Mouse (Mus musculus) kidney, adult 2 months (tissue): ENCODE results near the gene BC037034. TPM values are rescaled to one million over a fixed set of nuclear protein-coding genes. Genes with fewer than 3 reads are reported as not detected.

ENCODE experiments used
- DNase-seq: peaks from one replicate; pipeline ENCODE4 v3.0.0; 2021
- H3K27ac ChIP-seq: fragments of 200-500 bp; 2 replicates; pipeline ENCODE4 v1.5.1; 2012; ENCODE audit warnings: low read depth, low read length, control low read depth, inconsistent platforms; ENCODE audit not compliant: insufficient read depth
- H3K27me3 ChIP-seq: fragments of 200-500 bp; replicated peaks from 2 replicates; pipeline ENCODE4 v1.6.1; 2012; ENCODE audit warnings: mild to moderate bottlenecking, moderate library complexity, low read length, inconsistent platforms; ENCODE audit not compliant: control insufficient read depth, insufficient read depth
- H3K36me3 ChIP-seq: fragments of 200-500 bp; 2 replicates; pipeline ENCODE4 v1.6.1; 2012; ENCODE audit warnings: mild to moderate bottlenecking, moderate library complexity, low read length, inconsistent platforms; ENCODE audit not compliant: control insufficient read depth, insufficient read depth
- H3K4me1 ChIP-seq: fragments of 200-500 bp; 2 replicates; pipeline ENCODE4 v1.6.1; 2011; ENCODE audit warnings: low read length; ENCODE audit not compliant: control insufficient read depth, insufficient read depth
- H3K4me3 ChIP-seq: fragments of 200-500 bp; 2 replicates; pipeline ENCODE4 v1.5.1; 2011; ENCODE audit warnings: mild to moderate bottlenecking, low read depth, low read length, control low read depth; ENCODE audit not compliant: insufficient read depth
- CTCF ChIP-seq: fragments of 200-500 bp; conservative IDR thresholded peaks from 2 replicates; pipeline ENCODE4 v1.5.1; 2011; ENCODE audit warnings: low read depth, mild to moderate bottlenecking, control low read depth, low read length, moderate library complexity, mixed read lengths; ENCODE audit not compliant: insufficient read depth, insufficient read length
- POLR2A ChIP-seq: fragments of 200-500 bp; IDR thresholded peaks from one replicate; pipeline ENCODE4 v1.6.1; 2011; ENCODE audit warnings: low read depth, low read length, control low read depth
- WGBS: fragments of 180-500 bp; shearing (Covaris S2); methylation state at CpG from one replicate; pipeline ENCODE4 v1.1.7; 2018; 5-methylcytosine and 5-hydroxymethylcytosine counted together
- polyA plus RNA-seq: library from polyadenylated mRNA; depleted of rRNA; stranded (reverse); fragments of >200 nt; gene quantifications from 2 replicates; pipeline ENCODE4 v1.2.3, GENCODE M21; 2012

The BC037034 gene
- polyA plus RNA-seq, 1 experiment = 28.5 TPM

DNA sequence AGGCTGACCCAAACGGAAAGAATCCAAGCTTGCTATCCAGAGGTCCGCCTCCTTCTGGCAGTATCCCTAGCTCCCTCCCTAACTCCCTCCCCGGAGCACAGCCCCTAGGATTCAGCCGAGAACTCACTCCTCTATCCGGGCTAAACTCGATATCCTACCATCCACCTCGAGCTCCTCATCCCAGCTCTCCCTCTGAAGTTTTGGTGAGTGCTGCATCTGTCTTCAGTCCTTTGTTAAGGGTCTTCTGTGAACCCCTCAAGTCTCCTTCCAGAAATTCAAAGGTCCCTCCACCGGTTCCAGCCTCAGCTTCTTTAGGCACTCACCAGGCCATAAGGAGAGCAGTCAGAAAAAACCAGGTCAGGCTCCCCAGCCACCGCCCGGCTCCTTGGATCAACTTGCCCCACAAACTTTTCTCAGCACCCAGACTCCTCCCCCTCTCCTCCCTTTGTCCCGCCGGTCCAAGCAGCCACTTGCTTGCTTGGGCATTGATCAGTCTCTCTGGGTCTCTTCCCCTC is 8.6 kb upstream of the BC037034 start, which contains the start of gene Gal3st4:
Gal3st4 (minus strand) TSS at position 432 of the 515 bp plus-strand sequence.
- H3K4me1 ChIP-seq = no peaks in the 10 kb centered on the region
- no peaks in the 10 kb centered on the region for H3K36me3 ChIP-seq
- no peak within 1 kb of the TSS for H3K4me3 ChIP-seq
- TF ChIP-seq POLR2A = no peak
- TF ChIP-seq CTCF = no peak
- no peak within 1 kb of the TSS for H3K27ac ChIP-seq
- no peak for DNase-seq
- WGBS = 6% methylated on average over 12 of the region's 12 CpGs
- H3K27me3 ChIP-seq = no peaks in the 10 kb centered on the region

DNA sequence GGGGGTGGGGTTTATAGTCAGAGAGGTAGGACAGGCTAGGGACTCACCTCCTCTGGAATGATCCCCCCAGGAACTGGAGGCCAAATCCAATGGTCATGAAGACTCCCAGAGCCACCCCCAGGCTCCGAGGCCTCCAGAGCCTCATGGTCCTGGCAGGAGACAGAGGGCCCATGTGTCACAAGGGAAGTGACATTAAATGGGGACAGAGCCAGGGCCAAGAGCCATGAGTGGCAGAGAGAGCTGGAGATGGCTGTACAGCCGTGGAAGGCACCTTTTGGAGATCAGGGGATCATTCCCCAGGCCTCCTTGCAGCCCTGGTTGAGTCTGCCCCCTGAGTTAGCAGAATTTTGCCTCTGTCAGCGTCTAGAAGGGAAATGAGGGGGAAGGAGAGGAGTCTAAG is 7.4 kb upstream of the BC037034 start:
- 37% methylated on average over 3 of the region's 3 CpGs for WGBS
- H3K27ac ChIP-seq = no peak overlapping the region
- no peaks in the 10 kb centered on the region for H3K4me1 ChIP-seq
- H3K36me3 ChIP-seq = no peaks in the 10 kb centered on the region
- H3K4me3 ChIP-seq = no peak overlapping the region
- H3K27me3 ChIP-seq = no peaks in the 10 kb centered on the region
- no peak for DNase-seq
- TF ChIP-seq POLR2A (no peak), CTCF (no peak)

- Histone ChIP-seq H3K4me3 (no peak overlapping the region), H3K4me1 (no peaks in the 10 kb centered on the region), H3K36me3 (no peaks in the 10 kb centered on the region), H3K27ac (no peak overlapping the region), H3K27me3 (no peaks in the 10 kb centered on the region)
- 80% methylated on average over 4 of the region's 4 CpGs for WGBS
- no peak for DNase-seq
- no peak for TF ChIP-seq POLR2A
- no peak for TF ChIP-seq CTCF
Measured at GRCm38 (mm10) chr5:138268980-138269379, 5.1 kb upstream of the BC037034 start.

DNA sequence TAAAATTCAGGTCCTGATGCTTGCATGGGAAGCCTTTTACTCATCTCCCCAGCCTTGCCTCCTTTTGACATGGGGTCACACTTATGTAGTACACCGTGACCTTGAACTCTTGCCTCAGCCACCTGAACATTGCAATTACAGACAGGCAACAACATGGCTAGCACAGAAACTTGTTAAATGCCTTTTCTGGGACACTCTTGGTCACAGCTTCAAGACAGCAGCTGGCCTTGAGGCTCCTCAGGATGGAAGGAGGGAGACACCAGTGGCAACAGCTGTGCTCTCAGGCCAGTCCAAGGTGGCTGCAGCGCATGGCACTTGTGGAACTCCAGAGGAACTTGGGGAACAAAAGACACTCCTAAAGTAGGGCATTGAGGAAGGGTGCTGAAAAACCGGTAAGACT is 3.3 kb upstream of the BC037034 start:
- TF ChIP-seq POLR2A = no peak
- peaks cover 4% of the 10 kb centered on the region; the same call in 1 of the 2 replicates for H3K4me1 ChIP-seq

DNA sequence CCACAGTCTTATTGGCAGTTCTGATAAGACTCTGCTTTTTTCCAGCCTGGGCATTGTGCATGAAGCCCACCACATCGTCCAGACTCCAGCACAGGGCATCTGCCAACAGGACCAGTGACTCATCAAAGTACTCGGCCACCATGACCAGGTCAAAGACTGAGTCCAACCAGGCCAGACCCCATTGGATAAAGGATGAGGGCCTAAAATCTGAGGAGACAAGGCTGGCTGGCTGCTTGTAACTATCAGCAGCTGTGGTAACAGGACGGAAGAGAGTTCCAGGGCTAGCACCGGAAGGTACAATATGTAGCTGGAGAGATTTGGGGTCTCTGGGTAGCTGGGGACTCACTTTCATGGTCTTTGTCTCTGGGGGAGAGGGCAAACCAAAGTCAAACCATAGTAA is 1.9 kb upstream of the BC037034 start:
- no peak overlapping the region for H3K27ac ChIP-seq
- peaks cover 4% of the 10 kb centered on the region; the same call in 1 of the 2 replicates for H3K4me1 ChIP-seq
- 94% methylated on average over 4 of the region's 4 CpGs for WGBS
- H3K36me3 ChIP-seq = no peaks in the 10 kb centered on the region
- no peak for DNase-seq
- no peaks in the 10 kb centered on the region for H3K27me3 ChIP-seq
- H3K4me3 ChIP-seq = no peak overlapping the region
- TF ChIP-seq POLR2A (no peak), CTCF (no peak)

More for the DNA sequence above, 3.3 kb upstream of the BC037034 start:
- no peak for DNase-seq
- Histone ChIP-seq H3K27ac (no peak overlapping the region), H3K27me3 (no peaks in the 10 kb centered on the region), H3K4me3 (no peak overlapping the region), H3K36me3 (no peaks in the 10 kb centered on the region)
- WGBS = 89% methylated on average over 3 of the region's 3 CpGs

DNA sequence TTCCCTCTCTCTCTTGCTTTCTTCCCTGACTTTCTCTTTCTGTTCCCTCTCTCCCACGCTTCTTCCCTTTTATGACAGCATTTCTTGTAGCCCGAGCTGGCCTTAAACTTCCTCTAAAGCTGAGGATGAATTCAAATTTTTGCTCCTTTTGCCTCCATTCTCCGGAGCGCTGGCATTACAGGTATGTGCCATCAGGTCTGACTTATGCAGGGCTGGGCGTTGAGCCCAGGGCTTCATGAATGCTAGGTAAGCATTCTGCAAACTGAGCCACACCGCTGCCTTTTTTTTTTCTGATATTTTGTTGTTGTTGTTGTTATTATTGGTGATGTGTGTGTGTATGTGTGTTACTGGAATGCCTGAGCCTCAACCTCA is 360 bp upstream of the BC037034 start:
- DNase-seq = peak; percentile 26
- H3K4me3 ChIP-seq = peak overlapping the region; percentile 71
- H3K27me3 ChIP-seq = no peaks in the 10 kb centered on the region
- TF ChIP-seq POLR2A (no peak), CTCF (no peak)
- H3K36me3 ChIP-seq = no peaks in the 10 kb centered on the region
- peaks cover 4% of the 10 kb centered on the region; the same call in 1 of the 2 replicates for H3K4me1 ChIP-seq
- WGBS = 4% methylated on average over 6 of the region's 6 CpGs
- H3K27ac ChIP-seq = no peak overlapping the region

DNA sequence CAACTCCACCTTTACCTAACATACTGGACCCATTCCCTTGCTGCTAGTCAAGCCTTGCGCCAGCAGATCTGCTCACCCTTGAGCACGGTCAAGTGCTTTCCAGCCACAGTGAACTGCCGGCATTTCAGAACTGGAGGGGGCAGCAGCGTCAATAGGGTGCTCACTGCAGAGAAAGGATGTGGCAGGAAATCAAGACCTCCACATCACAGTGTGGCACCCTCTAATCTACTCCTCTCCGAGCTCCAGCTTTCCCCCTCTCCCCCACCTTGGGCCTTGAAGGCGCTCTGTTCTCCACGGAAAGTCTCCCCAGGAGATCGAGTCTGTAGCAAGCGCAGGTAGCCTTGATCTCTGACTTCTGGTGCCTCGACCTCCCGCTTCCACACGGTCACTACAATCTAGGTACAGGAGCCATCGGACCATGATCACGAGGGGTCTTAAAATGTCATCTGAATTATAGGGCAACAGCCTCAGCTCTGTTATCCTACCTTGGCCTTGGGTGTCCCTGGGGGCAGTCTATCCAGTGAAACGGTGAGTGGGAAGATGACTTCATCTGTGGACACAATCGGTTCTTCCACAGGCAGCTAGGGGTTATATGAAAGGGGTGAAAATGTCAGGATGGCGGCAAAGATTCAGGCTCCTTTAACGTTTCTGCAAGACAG is 1.1 kb downstream of the BC037034 start:
- Histone ChIP-seq H3K4me3 (peak overlapping the region; percentile 71), H3K4me1 (peaks cover 4% of the 10 kb centered on the region; the same call in 1 of the 2 replicates), H3K27me3 (no peaks in the 10 kb centered on the region), H3K27ac (no peak overlapping the region), H3K36me3 (no peaks in the 10 kb centered on the region)
- no peak for TF ChIP-seq CTCF
- TF ChIP-seq POLR2A = no peak
- WGBS = 58% methylated on average over 18 of the region's 18 CpGs
- DNase-seq = no peak
